Mouse (Mus musculus) G1E-ER4 (cell line): ENCODE results near the gene Rhox4b. TPM values are rescaled to one million over a fixed set of nuclear protein-coding genes. Genes with fewer than 3 reads are reported as not detected.
"Not testable (repeated sequence)": the region's sequence is repeated elsewhere in the genome, so short reads cannot be mapped to it uniquely, and the experiment has no call there.

Experiments
- GATA1 ChIP-seq: IDR thresholded peaks from one replicate; pipeline ENCODE4 v1.8.0; 2012; ENCODE audit warnings: low read length, inconsistent platforms
- polyA plus RNA-seq: library from polyadenylated mRNA; stranded (reverse); fragments of >175 nt; gene quantifications from 2 replicates; pipeline ENCODE4 v1.2.3, GENCODE M21; 2012

Gene Rhox4b
- polyA plus RNA-seq, result not detected in 2 replicates

- not testable (repeated sequence) for TF ChIP-seq GATA1
Measured at GRCm38 (mm10) chrX:37432194-37432593, at the start of gene Rhox4b. Gene Rhox4b, plus strand, starts transcription at chrX:37432494.

GRCm38 (mm10) chrX:37390548-37390947, 41.7 kb upstream of the Rhox4b start, which contains the start of gene Rhox4a2:
Gene Rhox4a2, plus strand, starts transcription at chrX:37390848.
- TF ChIP-seq GATA1, result not testable (repeated sequence)

- not testable (repeated sequence) for TF ChIP-seq GATA1
Measured at GRCm38 (mm10) chrX:37411767-37412166, 20.5 kb upstream of the Rhox4b start, which contains the start of gene Rhox2b. Gene Rhox2b, plus strand, starts transcription at chrX:37412067.

GRCm38 (mm10) chrX:37453380-37453779, 21.1 kb downstream of the Rhox4b start, which contains the start of gene Rhox2c:
Gene Rhox2c, plus strand, starts transcription at chrX:37453680.
- not testable (repeated sequence) for TF ChIP-seq GATA1

GRCm38 (mm10) chrX:37458285-37458684, 26.0 kb downstream of the Rhox4b start, which contains the start of gene Rhox3c:
Gene Rhox3c, plus strand, starts transcription at chrX:37458585.
- not testable (repeated sequence) for TF ChIP-seq GATA1

- TF ChIP-seq GATA1, result not testable (repeated sequence)
Measured at GRCm38 (mm10) chrX:37480037-37480436, 47.7 kb downstream of the Rhox4b start, which contains the start of gene Rhox4c. Gene Rhox4c, plus strand, starts transcription at chrX:37480337.

Other genes starting within 250 kb of the Rhox4b start
- 188 and 247 TPM in 2 replicates for gene Ndufa1, start 241.3 kb upstream of the Rhox4b start, polyA plus RNA-seq
- 10.8 and 11.2 TPM in 2 replicates for gene Rnf113a1, start 241.2 kb upstream of the Rhox4b start, polyA plus RNA-seq
- gene Gm9, start 221.5 kb upstream of the Rhox4b start, polyA plus RNA-seq, result not detected in 2 replicates
- not detected in 2 replicates for gene Rhox1, start 210.2 kb upstream of the Rhox4b start, polyA plus RNA-seq
- not detected in 2 replicates for gene Rhox2a, start 187.5 kb upstream of the Rhox4b start, polyA plus RNA-seq
- gene Rhox3a, start 182.6 kb upstream of the Rhox4b start, polyA plus RNA-seq, result not detected in 2 replicates
- gene Rhox4a, start 167.2 kb upstream of the Rhox4b start, polyA plus RNA-seq, result not detected in 2 replicates
- gene Rhox3a2, start 52.5 kb upstream of the Rhox4b start, polyA plus RNA-seq, result not detected in 2 replicates
- not detected in 2 replicates for gene Rhox4a2, start 41.6 kb upstream of the Rhox4b start, polyA plus RNA-seq
- gene Rhox2b, start 20.4 kb upstream of the Rhox4b start, polyA plus RNA-seq, result not detected in 2 replicates
- gene Rhox2c, start 21.2 kb downstream of the Rhox4b start, polyA plus RNA-seq, result not detected in 2 replicates
- not detected in 2 replicates for gene Rhox3c, start 26.1 kb downstream of the Rhox4b start, polyA plus RNA-seq
- gene Rhox4c, start 47.8 kb downstream of the Rhox4b start, polyA plus RNA-seq, result not detected in 2 replicates
- gene Rhox2d, start 60.9 kb downstream of the Rhox4b start, polyA plus RNA-seq, result 0.12 and 0.18 TPM in 2 replicates
- gene Rhox4d, start 81.9 kb downstream of the Rhox4b start, polyA plus RNA-seq, result not detected in 2 replicates
- gene Rhox2e, start 98.0 kb downstream of the Rhox4b start, polyA plus RNA-seq, result not detected in 2 replicates
- gene Rhox3e, start 109.5 kb downstream of the Rhox4b start, polyA plus RNA-seq, result not detected in 2 replicates
- not detected in 2 replicates for gene Rhox4e, start 124.9 kb downstream of the Rhox4b start, polyA plus RNA-seq
- not detected in 2 replicates for gene Rhox2f, start 138.9 kb downstream of the Rhox4b start, polyA plus RNA-seq
- not detected in 2 replicates for gene Rhox3f, start 148.5 kb downstream of the Rhox4b start, polyA plus RNA-seq
- not detected in 2 replicates for gene Rhox4f, start 175.2 kb downstream of the Rhox4b start, polyA plus RNA-seq
- not detected in 2 replicates for gene Rhox3g, start 196.1 kb downstream of the Rhox4b start, polyA plus RNA-seq
- not detected in 2 replicates for gene Rhox2g, start 211.0 kb downstream of the Rhox4b start, polyA plus RNA-seq
- not detected in 2 replicates for gene Rhox4g, start 218.8 kb downstream of the Rhox4b start, polyA plus RNA-seq
- not detected in 2 replicates for gene Rhox3h, start 236.3 kb downstream of the Rhox4b start, polyA plus RNA-seq
- 0.17 and 0.24 TPM in 2 replicates for gene Rhox2h, start 240.8 kb downstream of the Rhox4b start, polyA plus RNA-seq